Mouse (Mus musculus): ENCODE measurements at regions not wholly inside any gene's neighbourhood (a gene's known extent, or its start where the extent isn't known, plus 50 kb on each side); places are given as distances from the start of the nearest gene placed in this dataset.
A peak's percentile ranks its signal among the peaks of the same experiment; 100 is the strongest.

DNA sequence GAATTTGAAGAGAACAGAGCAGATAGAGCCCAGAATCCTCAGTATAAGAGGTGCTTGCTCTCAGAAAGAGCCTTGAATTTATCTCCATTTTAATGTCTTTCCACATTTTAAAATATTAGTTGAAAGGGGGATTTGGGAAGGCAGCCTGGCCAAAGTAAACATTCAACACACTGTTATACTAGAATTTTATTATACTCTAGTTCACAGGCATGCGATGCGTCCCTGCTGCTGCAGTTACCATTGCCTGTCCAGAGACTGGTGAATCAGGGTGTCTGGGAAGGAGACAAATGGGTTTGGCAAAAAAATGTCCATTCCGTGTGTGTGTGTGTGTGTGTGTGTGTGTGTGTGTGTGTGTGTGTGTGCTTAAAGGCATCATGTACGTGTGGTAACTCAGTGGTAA is 675.1 kb upstream of the Sox9 start:
- no peak for DNase-seq (ENCODE audit: low read depth, low spot score)

DNA sequence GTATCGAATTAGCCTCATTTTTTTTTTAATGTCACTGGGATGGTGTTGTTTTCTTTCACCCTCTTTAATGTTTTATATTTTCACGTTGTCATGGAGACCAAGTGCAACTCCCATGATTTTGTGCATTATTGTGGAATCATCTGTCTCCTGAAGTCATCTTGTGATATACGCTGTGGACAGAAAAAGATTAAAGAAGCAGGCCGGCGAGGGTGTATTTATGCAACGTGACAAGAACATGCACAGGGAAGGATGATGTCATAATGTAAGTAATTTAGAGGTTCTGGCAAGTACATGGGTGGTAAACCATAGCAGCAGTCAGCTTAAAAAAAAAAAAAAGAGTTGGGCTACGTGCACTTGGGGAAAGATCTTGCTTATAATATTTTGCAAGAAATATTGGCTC is 674.7 kb upstream of the Sox9 start:
- DNase-seq (ENCODE audit: low read depth, low spot score): peak; percentile 76

- DNase-seq (ENCODE audit: low read depth, low spot score): peak; percentile 35
Measured at GRCm38 (mm10) chr11:112121026-112121425, 661.0 kb upstream of the Sox9 start.

- peak; percentile 19 for DNase-seq (ENCODE audit: low read depth, low spot score)
Measured at GRCm38 (mm10) chr11:112121831-112122230, 660.2 kb upstream of the Sox9 start.

GRCm38 (mm10) chr11:112125249-112125933 is 656.6 kb upstream of the Sox9 start:
- DNase-seq (ENCODE audit: low read depth, low spot score): no peak

DNA sequence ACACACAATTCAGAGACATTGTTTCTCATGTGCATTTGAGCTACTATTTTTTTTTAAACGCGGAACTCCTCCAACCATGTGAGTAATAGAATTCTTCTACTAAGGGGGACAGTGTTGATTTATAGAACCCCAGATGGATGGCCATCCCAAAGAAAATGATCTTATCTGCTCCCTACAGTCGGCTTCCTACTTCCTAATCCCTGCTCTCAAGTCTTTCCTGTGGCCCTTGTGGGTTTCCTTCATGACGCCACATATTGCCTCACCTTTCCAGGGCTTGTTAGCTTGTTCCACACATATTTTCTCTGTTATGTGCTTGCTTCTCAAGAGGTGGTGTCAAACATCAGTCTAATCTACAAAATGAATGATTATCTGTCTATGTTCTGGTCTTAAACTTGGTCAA is 651.9 kb upstream of the Sox9 start:
- no peak for DNase-seq (ENCODE audit: low read depth, low spot score)

DNA sequence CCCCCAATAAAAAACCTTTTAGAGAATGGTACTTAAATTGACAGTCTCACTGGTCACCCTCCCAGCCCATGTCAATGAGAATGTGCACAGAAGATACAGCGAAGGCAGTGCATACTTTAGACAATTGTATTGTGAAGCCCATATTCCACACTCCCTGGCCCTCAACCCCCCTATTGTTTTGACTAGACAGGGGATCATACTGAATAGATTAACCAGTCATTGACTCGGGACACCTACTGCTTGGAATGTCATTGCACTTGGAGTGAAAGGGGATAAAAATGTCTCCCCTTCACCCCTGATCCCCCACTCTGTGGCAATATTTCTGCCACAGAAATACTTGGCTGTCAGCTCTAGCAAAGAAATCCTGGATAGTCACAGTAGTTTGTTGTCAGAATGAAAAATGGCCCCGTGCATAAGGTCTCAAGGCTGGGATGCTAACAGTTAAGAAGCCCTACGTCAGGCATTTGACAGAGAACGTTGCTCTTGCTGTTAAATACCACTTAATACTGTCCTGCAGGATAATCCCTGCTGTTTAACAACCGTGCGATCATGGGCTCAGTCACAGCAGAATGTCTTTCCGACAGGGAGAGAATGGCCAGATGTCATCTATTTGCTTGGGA is 644.5 kb upstream of the Sox9 start:
- DNase-seq (ENCODE audit: low read depth, low spot score): no peak

- DNase-seq (ENCODE audit: low read depth, low spot score): no peak
Measured at GRCm38 (mm10) chr11:112140058-112140457, 642.0 kb upstream of the Sox9 start.

GRCm38 (mm10) chr11:112140495-112140894 is 641.5 kb upstream of the Sox9 start:
- DNase-seq (ENCODE audit: low read depth, low spot score): no peak

- no peak for DNase-seq (ENCODE audit: low read depth, low spot score)
Measured at GRCm38 (mm10) chr11:112140912-112141311, 641.1 kb upstream of the Sox9 start.

GRCm38 (mm10) chr11:112152051-112152450 is 630.0 kb upstream of the Sox9 start:
- no peak for DNase-seq (ENCODE audit: low read depth, low spot score)

DNA sequence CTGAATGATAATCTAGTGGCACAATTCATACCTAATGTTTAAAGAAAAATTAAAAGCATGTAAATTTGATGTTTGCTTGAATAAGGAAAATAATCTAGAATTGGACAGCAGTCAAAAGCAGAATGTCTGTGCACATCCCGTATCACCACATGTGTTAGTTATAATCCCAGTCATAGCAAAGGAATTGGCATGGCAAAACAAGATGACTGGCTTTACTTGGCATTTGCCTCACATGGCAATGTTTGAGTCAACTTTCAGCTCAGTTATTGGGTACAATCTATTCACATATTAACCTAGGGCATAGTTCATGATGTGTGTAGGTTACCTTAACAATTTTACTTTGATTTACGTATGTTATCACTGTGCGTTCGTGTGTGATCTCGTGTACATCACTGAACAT is 628.8 kb upstream of the Sox9 start:
- DNase-seq (ENCODE audit: low read depth, low spot score): no peak

- no peak for DNase-seq (ENCODE audit: low read depth, low spot score)
Measured at GRCm38 (mm10) chr11:112154712-112155319, 627.2 kb upstream of the Sox9 start.

DNA sequence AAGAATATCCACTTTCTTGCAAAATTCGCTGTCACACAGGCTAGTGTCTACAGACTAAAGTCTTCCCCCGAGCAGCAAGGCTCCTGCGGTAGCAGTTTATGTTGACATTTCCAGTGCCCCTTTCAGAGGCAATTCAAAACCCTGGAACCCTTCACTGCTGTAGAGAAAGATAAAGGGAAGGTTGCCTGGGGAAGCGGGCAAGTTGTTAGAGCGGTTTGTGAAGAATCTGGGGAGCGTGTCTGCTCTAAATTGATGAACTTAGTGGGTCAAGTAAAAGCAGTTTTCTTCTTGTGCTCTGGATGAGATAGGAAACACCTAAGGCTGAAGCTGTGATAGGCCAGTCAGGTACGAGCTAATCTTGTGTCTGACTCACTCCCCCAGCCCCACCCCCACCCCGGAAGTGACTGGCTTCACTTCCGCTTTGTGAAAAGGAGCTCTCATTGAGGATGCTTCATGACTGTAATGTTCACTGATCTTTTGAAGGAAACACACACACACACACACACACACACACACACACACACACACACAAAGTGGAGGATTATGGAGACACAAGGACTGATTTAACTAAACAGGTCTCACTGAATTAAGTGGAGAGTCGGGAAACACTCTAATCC is 626.6 kb upstream of the Sox9 start:
- DNase-seq (ENCODE audit: low read depth, low spot score): no peak

DNA sequence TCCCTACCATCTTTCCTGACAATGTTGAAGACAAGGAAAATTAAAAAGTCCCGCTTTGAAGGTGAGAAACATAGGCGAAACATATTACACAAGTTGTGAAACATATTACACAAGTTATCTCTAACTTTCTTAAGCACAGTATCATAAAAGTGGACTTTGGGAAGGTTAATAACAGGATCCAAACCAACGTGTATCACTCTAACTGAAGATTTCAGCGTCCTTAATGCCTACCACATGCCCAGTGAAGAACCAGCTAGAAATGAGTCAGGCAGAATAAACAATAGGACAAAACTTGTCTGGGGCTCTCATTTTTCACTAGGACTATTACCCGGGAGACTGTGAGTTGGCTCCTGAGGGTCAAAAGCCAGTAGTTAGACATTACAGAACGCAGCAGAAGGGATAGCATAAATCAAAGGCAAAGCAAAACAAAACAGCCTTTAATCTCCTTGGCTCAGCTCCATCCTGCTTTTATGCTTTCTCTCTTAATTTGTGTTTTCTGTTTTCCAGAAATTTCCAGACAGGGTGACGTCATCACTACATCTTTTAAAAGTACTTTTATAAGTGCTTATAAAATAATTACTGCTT is 618.3 kb upstream of the Sox9 start:
- no peak for DNase-seq (ENCODE audit: low read depth, low spot score)

DNA sequence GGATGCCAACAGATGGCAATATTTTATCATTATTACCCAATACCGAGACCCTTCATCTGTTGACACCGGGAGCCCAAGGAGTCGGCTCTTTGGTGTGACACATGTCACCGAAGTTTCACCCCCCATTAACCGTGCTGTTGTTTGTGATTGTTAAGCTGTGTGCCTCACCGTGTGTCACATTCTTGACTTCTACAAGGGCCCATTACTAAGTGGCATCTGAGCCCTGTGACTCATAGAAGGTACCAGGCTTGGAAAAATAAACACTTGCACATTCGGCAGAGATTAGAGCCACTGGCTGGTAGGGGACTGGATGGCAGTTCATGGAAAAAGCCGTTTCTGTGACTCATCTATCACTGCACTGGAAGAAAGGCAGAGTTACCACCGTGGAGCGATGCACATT is 608.4 kb upstream of the Sox9 start:
- DNase-seq (ENCODE audit: low read depth, low spot score): no peak

DNA sequence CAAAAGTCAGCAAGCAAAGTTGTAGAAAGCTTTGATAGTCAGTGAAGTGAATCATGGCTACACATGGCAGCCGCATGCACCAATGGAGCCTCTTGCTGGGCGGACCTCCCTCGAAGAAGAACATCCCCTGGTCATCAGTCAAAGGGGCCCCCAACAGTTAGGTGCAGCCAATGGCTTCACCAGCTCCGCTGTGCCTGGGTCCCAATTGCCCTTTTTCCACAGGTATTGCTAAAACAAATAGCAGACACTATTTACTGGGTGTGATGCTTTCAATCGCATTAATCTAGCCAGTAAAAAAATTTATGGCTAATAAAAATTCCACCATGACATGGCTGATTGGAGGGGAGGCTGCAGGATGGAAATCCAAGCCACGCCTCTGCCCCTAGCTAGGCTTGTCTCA is 606.7 kb upstream of the Sox9 start:
- DNase-seq (ENCODE audit: low read depth, low spot score): no peak

- DNase-seq (ENCODE audit: low read depth, low spot score): no peak
Measured at GRCm38 (mm10) chr11:112180666-112181065, 601.4 kb upstream of the Sox9 start.

GRCm38 (mm10) chr11:112197620-112198268 is 584.3 kb upstream of the Sox9 start:
- DNase-seq (ENCODE audit: low read depth, low spot score): no peak

- DNase-seq (ENCODE audit: low read depth, low spot score): no peak
Measured at GRCm38 (mm10) chr11:112204561-112204960, 577.5 kb upstream of the Sox9 start.

DNA sequence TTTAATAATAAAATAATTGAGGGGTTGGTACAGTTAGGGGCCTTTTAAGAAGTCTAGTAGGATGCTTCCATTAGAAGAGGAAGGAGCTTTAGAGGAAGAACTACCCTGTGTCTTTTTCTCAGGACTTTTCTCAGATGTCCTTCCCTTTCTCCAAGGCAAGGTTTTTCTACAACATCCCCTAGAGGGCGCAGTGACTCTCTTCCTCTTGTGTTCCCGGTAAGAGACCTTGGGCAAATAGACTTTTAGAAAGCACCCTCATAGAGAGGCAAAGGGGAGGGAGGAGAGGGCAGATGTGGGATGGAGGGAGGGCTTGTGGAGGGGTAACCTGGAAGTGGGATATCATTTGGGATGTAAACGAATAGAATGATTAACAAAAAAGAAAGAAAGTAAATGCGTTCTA is 572.6 kb upstream of the Sox9 start:
- peak; percentile 34 for DNase-seq (ENCODE audit: low read depth, low spot score)
